Mouse (Mus musculus): ENCODE data around the gene Zswim3.

GRCm38 (mm10) chr2:164859155-164859554 lies 54.3 kb downstream of the Zswim3 start:
- no peak for TF ChIP-seq CTCF (IDR thresholded peaks at IDR 0.05; ENCODE audit: extremely low read depth, insufficient read depth, insufficient read length, insufficient replicate concordance)
- TF ChIP-seq POLR2A (IDR thresholded peaks at IDR 0.05; ENCODE audit: low read depth, low read length), result no peak

All from spleen, adult 2 months (tissue).